In the genomic region with DNA sequence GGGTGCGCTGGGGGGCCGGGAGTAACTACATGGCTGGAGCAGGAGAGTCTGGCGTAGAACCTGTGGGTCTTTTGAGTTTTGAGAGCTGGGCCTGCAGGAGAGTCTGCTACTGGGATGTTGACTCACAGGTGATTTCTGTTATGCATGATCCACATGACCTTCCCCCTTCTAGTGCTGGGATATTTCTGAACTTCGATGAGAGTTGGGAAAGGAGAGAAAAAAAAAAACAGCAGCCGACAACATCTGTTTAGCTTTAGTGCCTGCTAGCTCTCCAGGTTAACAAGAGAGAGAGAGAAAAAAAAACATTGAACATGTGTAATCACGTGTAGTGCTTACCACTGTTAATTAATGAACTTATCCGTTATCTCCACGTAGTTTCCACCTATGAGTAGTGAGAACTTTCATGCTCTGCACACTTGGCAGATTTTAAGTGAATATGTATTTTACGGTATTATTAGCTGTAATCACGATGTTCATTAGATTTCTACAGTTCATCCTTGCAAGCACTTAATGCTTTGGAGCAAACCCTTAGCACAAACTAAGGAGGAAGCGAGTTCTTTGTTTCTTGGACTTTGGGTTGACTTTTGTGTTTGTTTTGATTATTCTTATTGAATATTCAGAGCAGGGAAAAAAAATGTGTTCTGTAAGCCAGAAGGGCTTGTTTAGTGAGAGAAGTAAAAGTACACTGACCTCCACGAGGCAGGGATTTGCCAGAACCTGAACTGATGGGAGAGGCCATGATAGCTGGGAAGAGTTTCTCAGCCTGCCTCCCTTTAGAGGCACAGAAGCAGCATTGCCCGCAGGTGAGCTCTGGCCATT, we compare ENCODE assay signal across 8 mouse cellular contexts. TPM values are rescaled to one million over a fixed set of nuclear protein-coding genes. Genes with fewer than 3 reads are reported as not detected.
DNase-seq lines count a peak whose midpoint lies in the region; ATAC-seq and TF ChIP-seq lines count a peak whose summit lies in the region.

No protein-coding gene starts in this region.

- H3K4me2 ChIP-seq in kidney, embryonic 16.5 days (replicated peaks; ENCODE audit: low read depth, low read length), result peak overlapping the region; percentile 61
- H3K4me2 ChIP-seq in hindbrain, embryonic 16.5 days (ENCODE audit: low read length), result peak overlapping the region; percentile 68
- H3K4me2 ChIP-seq in midbrain, postnatal 0 days (ENCODE audit: low read depth, low read length, poor library complexity, severe bottlenecking), result peak overlapping the region; percentile 79

- H3K27me3 ChIP-seq in kidney, embryonic 16.5 days (ENCODE audit: insufficient read depth, low read length), result no peaks in the 10 kb centered on the region
- H3K27me3 ChIP-seq in hindbrain, embryonic 16.5 days (replicated peaks; ENCODE audit: control insufficient read depth, insufficient read depth, low read length), result no peaks in the 10 kb centered on the region
- H3K27me3 ChIP-seq in midbrain, postnatal 0 days (ENCODE audit: insufficient read depth, low read length), result no peaks in the 10 kb centered on the region

- no peak for ATAC-seq in kidney, embryonic 16.5 days (ENCODE audit: low FRiP score, low TSS enrichment)
- ATAC-seq in hindbrain, embryonic 16.5 days, result no peak
- ATAC-seq in midbrain, postnatal 0 days (ENCODE audit: low FRiP score), result no peak

- H3K27ac ChIP-seq in kidney, embryonic 16.5 days (ENCODE audit: low read length), result 0 out of 2 replicates have a peak overlapping the region, but pooled peaks have one; percentile 62
- no peak overlapping the region; the same call in 1 of the 2 replicates for H3K27ac ChIP-seq in bone marrow, adult 2 months (ENCODE audit: control insufficient read depth, insufficient read depth, low read depth, low read length, poor library complexity)
- peak overlapping the region; percentile 91; the same call in 1 of the 2 replicates for H3K27ac ChIP-seq in hindbrain, embryonic 16.5 days (ENCODE audit: low read depth, low read length)
- peak overlapping the region; percentile 87 for H3K27ac ChIP-seq in midbrain, postnatal 0 days (ENCODE audit: low read depth, low read length)

- H3K9ac ChIP-seq in kidney, embryonic 16.5 days (replicated peaks; ENCODE audit: low read length), result peak overlapping the region; percentile 66
- peak overlapping the region; percentile 86 for H3K9ac ChIP-seq in hindbrain, embryonic 16.5 days (ENCODE audit: low read depth, low read length)
- peak overlapping the region; percentile 83 for H3K9ac ChIP-seq in midbrain, postnatal 0 days (replicated peaks; ENCODE audit: low read length, poor library complexity, severe bottlenecking)

- H3K36me3 ChIP-seq in kidney, embryonic 16.5 days (ENCODE audit: insufficient read depth, low read length), result peaks cover 12% of the 10 kb centered on the region; the same call in 1 of the 2 replicates
- H3K36me3 ChIP-seq in hindbrain, embryonic 16.5 days (ENCODE audit: control insufficient read depth, insufficient read depth, low read length), result peaks cover 8% of the 10 kb centered on the region
- peaks cover 13% of the 10 kb centered on the region for H3K36me3 ChIP-seq in midbrain, postnatal 0 days (ENCODE audit: insufficient read depth, low read length)

- no peaks in the 10 kb centered on the region for H3K9me3 ChIP-seq in kidney, embryonic 16.5 days (ENCODE audit: low read length)
- H3K9me3 ChIP-seq in hindbrain, embryonic 16.5 days (ENCODE audit: control insufficient read depth, low read length), result no peaks in the 10 kb centered on the region
- no peaks in the 10 kb centered on the region for H3K9me3 ChIP-seq in midbrain, postnatal 0 days (ENCODE audit: low read length)

- DNase-seq in kidney, postnatal 25 days, result no peak
- DNase-seq in midbrain, postnatal 0 days (ENCODE audit: low spot score), result no peak
- DNase-seq in gastrocnemius, adult 8-10 months (ENCODE audit: low spot score in 2 of 2), result no peak
- DNase-seq in ovary, adult 18-20 months (ENCODE audit: low spot score), result no peak
- DNase-seq in layer of hippocampus, adult 8-10 months (ENCODE audit: low spot score in 2 of 2), result no peak

- TF ChIP-seq CTCF in bone marrow, adult 2 months (IDR thresholded peaks at IDR 0.05; ENCODE audit: control insufficient read depth, insufficient read depth, low read length), result no peak
- no peak for TF ChIP-seq CTCF in midbrain, postnatal 0 days (IDR thresholded peaks at IDR 0.05)

- H3K4me3 ChIP-seq in kidney, embryonic 16.5 days (ENCODE audit: low read length), result peak overlapping the region; percentile 61
- peak overlapping the region; percentile 87 for H3K4me3 ChIP-seq in bone marrow, adult 2 months (replicated peaks; ENCODE audit: control insufficient read depth, low read depth, low read length)
- peak overlapping the region; percentile 88 for H3K4me3 ChIP-seq in hindbrain, embryonic 16.5 days (ENCODE audit: low read length)
- peak overlapping the region; percentile 76 for H3K4me3 ChIP-seq in midbrain, postnatal 0 days (ENCODE audit: low read depth, low read length)

- 30% methylated on average over 13 of the region's 13 CpGs for WGBS in kidney, embryonic 16.5 days
- WGBS in bone marrow, adult 2 months, result 25% methylated on average over 13 of the region's 13 CpGs
- 32% methylated on average over 13 of the region's 13 CpGs for WGBS in hindbrain, embryonic 16.5 days
- WGBS in midbrain, postnatal 0 days, result 33% methylated on average over 13 of the region's 13 CpGs

- no peaks in the 10 kb centered on the region for H3K4me1 ChIP-seq in kidney, embryonic 16.5 days (ENCODE audit: insufficient read depth, low read length)
- no peaks in the 10 kb centered on the region for H3K4me1 ChIP-seq in bone marrow, adult 2 months (ENCODE audit: control insufficient read depth, insufficient read depth, low read length)
- H3K4me1 ChIP-seq in hindbrain, embryonic 16.5 days (ENCODE audit: control insufficient read depth, insufficient read depth, low read depth, low read length), result peaks cover 6% of the 10 kb centered on the region
- no peaks in the 10 kb centered on the region; the same call in 1 of the 2 replicates for H3K4me1 ChIP-seq in midbrain, postnatal 0 days (ENCODE audit: insufficient read depth, low read length)

- TF ChIP-seq POLR2A in bone marrow, adult 2 months (IDR thresholded peaks at IDR 0.05; ENCODE audit: borderline replicate concordance, control insufficient read depth, low read depth, low read length), result no peak

RNA-seq across cellular contexts. Expression of gene Aldh9a1, which starts 1.0 kb away (rescaled TPM):
- polyA plus RNA-seq in kidney, embryonic 16.5 days (2015; fragmentation: Nextera tagmentation; extraction: Ambion mirVana), result 62.6 and 63.4 TPM in 2 replicates
- 14.1 and 23.8 TPM in 2 replicates for polyA plus RNA-seq in bone marrow, adult 2 months (2011; ENCODE audit: insufficient read depth, insufficient read length, low replicate concordance, missing spikeins)
- polyA plus RNA-seq in hindbrain, embryonic 16.5 days (2015; fragmentation: Nextera tagmentation; extraction: Ambion mirVana), result 43.8 and 43.9 TPM in 2 replicates
- total RNA-seq in midbrain, postnatal 0 days (2014; rRNA removed), result 11.4 and 12.3 TPM in 2 replicates
- 40.1 and 41.5 TPM in 2 replicates for polyA plus RNA-seq in midbrain, postnatal 0 days (2015; fragmentation: Nextera tagmentation; extraction: Ambion mirVana)
- 1 to 10 TPM; 1.5 to 4.5 (median 3.4) TPM for total RNA-seq in gastrocnemius, adult 8-10 months (2022)
- 10 to 100 TPM; 26.6 to 33.8 (median 32.2) TPM for total RNA-seq in layer of hippocampus, adult 8-10 months (2022)

RNA-seq across cellular contexts. Expression of gene Tmco1, which starts 42.6 kb away (rescaled TPM):
- 117 and 125 TPM in 2 replicates for polyA plus RNA-seq in kidney, embryonic 16.5 days (2015; fragmentation: Nextera tagmentation; extraction: Ambion mirVana)
- polyA plus RNA-seq in bone marrow, adult 2 months (2011; ENCODE audit: insufficient read depth, insufficient read length, low replicate concordance, missing spikeins), result 26.4 and 29.7 TPM in 2 replicates
- polyA plus RNA-seq in hindbrain, embryonic 16.5 days (2015; fragmentation: Nextera tagmentation; extraction: Ambion mirVana), result 72.7 and 85.8 TPM in 2 replicates
- 40.7 and 52.5 TPM in 2 replicates for total RNA-seq in midbrain, postnatal 0 days (2014; rRNA removed)
- 74.4 and 74.9 TPM in 2 replicates for polyA plus RNA-seq in midbrain, postnatal 0 days (2015; fragmentation: Nextera tagmentation; extraction: Ambion mirVana)
- total RNA-seq in gastrocnemius, adult 8-10 months (2022), result 10 to 100 TPM; 36.6 to 41.4 (median 38.9) TPM
- total RNA-seq in layer of hippocampus, adult 8-10 months (2022), result 10 to 100 TPM; 44.8 to 62.1 (median 51.2) TPM

RNA-seq across cellular contexts. Expression of gene Mgst3, which starts 42.8 kb away (rescaled TPM):
- 58.0 and 58.2 TPM in 2 replicates for polyA plus RNA-seq in kidney, embryonic 16.5 days (2015; fragmentation: Nextera tagmentation; extraction: Ambion mirVana)
- polyA plus RNA-seq in bone marrow, adult 2 months (2011; ENCODE audit: insufficient read depth, insufficient read length, low replicate concordance, missing spikeins), result 101 and 121 TPM in 2 replicates
- 202 and 237 TPM in 2 replicates for polyA plus RNA-seq in hindbrain, embryonic 16.5 days (2015; fragmentation: Nextera tagmentation; extraction: Ambion mirVana)
- 221 and 246 TPM in 2 replicates for total RNA-seq in midbrain, postnatal 0 days (2014; rRNA removed)
- polyA plus RNA-seq in midbrain, postnatal 0 days (2015; fragmentation: Nextera tagmentation; extraction: Ambion mirVana), result 240 and 311 TPM in 2 replicates
- total RNA-seq in gastrocnemius, adult 8-10 months (2022), result 100 to 1,000 TPM; 127 to 180 (median 152) TPM
- 10 to 100 TPM; 67.6 to 74.1 (median 67.9) TPM for total RNA-seq in layer of hippocampus, adult 8-10 months (2022)
